Mouse (Mus musculus): ENCODE data around the gene Ccdc187. TPM values are rescaled to one million over a fixed set of nuclear protein-coding genes. Genes with fewer than 3 reads are reported as not detected.

The Ccdc187 gene
- total and polyA plus RNA-seq, 3 experiments: not detected

DNA sequence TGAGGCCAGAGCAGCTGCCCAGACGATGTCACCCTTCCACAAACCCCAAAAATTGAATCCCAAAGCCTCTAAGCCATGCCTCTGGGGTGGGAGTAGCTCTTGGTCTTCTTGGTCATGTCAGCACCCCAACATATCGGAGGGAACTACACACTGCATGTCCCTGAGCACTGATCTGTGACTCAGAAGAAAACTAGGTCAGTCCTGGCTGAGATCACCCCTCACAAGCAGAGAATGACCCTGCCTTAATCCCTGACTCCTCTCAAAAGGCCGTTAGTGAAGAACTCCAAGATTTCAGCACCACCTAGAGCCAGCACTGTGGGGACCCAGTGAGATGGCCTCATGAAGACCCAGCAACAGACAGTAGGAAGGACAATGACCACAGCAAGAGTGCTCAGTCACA is 26.1 kb downstream of the Ccdc187 start:
- no peak for TF ChIP-seq CTCF (conservative IDR thresholded peaks at IDR 0.05 in 1 of 2, IDR thresholded peaks at IDR 0.05 in 1 of 2; ENCODE audit: low read depth in 2 of 2, low read length in 2 of 2)
- no peak for TF ChIP-seq TBP (conservative IDR thresholded peaks at IDR 0.05; ENCODE audit: low read depth, low read length)
- TF ChIP-seq IRF4 (IDR thresholded peaks at IDR 0.05; ENCODE audit: low read depth, low read length): no peak
- no peak for TF ChIP-seq JUN (IDR thresholded peaks at IDR 0.05; ENCODE audit: insufficient read depth, low read depth, low read length)
- no peak for TF ChIP-seq MEF2A (IDR thresholded peaks at IDR 0.05; ENCODE audit: borderline replicate concordance, low read depth, low read length)
- no peak for TF ChIP-seq CHD1 (IDR thresholded peaks at IDR 0.05; ENCODE audit: low read depth, low read length)
- TF ChIP-seq ZC3H11A (IDR thresholded peaks at IDR 0.05; ENCODE audit: low read depth, low read length): no peak
- no peak for TF ChIP-seq ELF1 (IDR thresholded peaks at IDR 0.05; ENCODE audit: low read depth, low read length)
- no peak for TF ChIP-seq MAZ (IDR thresholded peaks at IDR 0.05; ENCODE audit: low read depth, low read length)
- no peak for TF ChIP-seq EP300 (IDR thresholded peaks at IDR 0.05; ENCODE audit: low read length)
- Histone ChIP-seq H3K4me2 (ENCODE audit: insufficient read depth, low read depth, poor library complexity, severe bottlenecking) (no peak overlapping the region), H3K4me1 (ENCODE audit: control insufficient read depth in 1 of 2, insufficient read depth in 2 of 2) (no peaks in the 10 kb centered on the region), H3K4me3 (replicated peaks in 1 of 3; ENCODE audit: low read depth in 2 of 3, low read length in 2 of 3, poor library complexity in 1 of 3) (no peak overlapping the region), H3K79me2 (replicated peaks; ENCODE audit: control insufficient read depth, extremely low read depth, insufficient read depth, poor library complexity, severe bottlenecking) (no peaks in the 10 kb centered on the region), H3K36me3 (replicated peaks in 1 of 2; ENCODE audit: control insufficient read depth in 1 of 2, insufficient read depth in 1 of 2, low read length in 1 of 2) (no peaks in the 10 kb centered on the region), H3K9me3 (replicated peaks; ENCODE audit: low read length) (no peaks in the 10 kb centered on the region), H3K27me3 (replicated peaks) (peaks cover 89% of the 10 kb centered on the region), H3K9ac (ENCODE audit: insufficient read depth, low read depth) (no peak overlapping the region), H3K27ac (ENCODE audit: insufficient read depth, low read depth) (no peak overlapping the region)
- in situ Hi-C loops (cut with MboI; ENCODE audit: low pct_ligation_motif_present, low pct_unique_long_range_greater_than_20kb, low sequenced_read_pairs) (no loop called here), dilution Hi-C loops (cut with MboI; ENCODE audit: extremely low pct_ligation_motif_present, extremely low pct_unique_long_range_greater_than_20kb, low sequenced_read_pairs) (no loop called here)
- no peak for DNase-seq (ENCODE audit: extremely low read depth)

GRCm38 (mm10) chr2:26266066-26266742 is 28.2 kb downstream of the Ccdc187 start:
- no peaks in the 10 kb centered on the region for H3K36me3 ChIP-seq (replicated peaks in 1 of 2; ENCODE audit: control insufficient read depth in 1 of 2, insufficient read depth in 1 of 2, low read length in 1 of 2)

More at GRCm38 (mm10) chr2:26266066-26266742, 28.2 kb downstream of the Ccdc187 start:
- in situ Hi-C loops (cut with MboI; ENCODE audit: low pct_ligation_motif_present, low pct_unique_long_range_greater_than_20kb, low sequenced_read_pairs): no loop called here
- DNase-seq (ENCODE audit: extremely low read depth): no peak
- TF ChIP-seq RAD21 (IDR thresholded peaks at IDR 0.05; ENCODE audit: low read depth, low read length): no peak
- no peak for TF ChIP-seq CTCF (conservative IDR thresholded peaks at IDR 0.05 in 1 of 2, IDR thresholded peaks at IDR 0.05 in 1 of 2; ENCODE audit: low read depth in 2 of 2, low read length in 2 of 2)
- no peak for TF ChIP-seq MAZ (IDR thresholded peaks at IDR 0.05; ENCODE audit: low read depth, low read length)
- TF ChIP-seq MYC (IDR thresholded peaks at IDR 0.05; ENCODE audit: low read depth, low read length): no peak
- no peak for TF ChIP-seq NELFE (IDR thresholded peaks at IDR 0.05; ENCODE audit: low read depth, low read length)
- TF ChIP-seq JUN (IDR thresholded peaks at IDR 0.05; ENCODE audit: insufficient read depth, low read depth, low read length): no peak
- no peak for TF ChIP-seq ELF1 (IDR thresholded peaks at IDR 0.05; ENCODE audit: low read depth, low read length)
- TF ChIP-seq GABPA (IDR thresholded peaks at IDR 0.05; ENCODE audit: insufficient replicate concordance, low read depth, low read length): no peak
- no peak for TF ChIP-seq MXI1 (IDR thresholded peaks at IDR 0.05; ENCODE audit: low read depth, low read length)
- no peak for TF ChIP-seq ZC3H11A (IDR thresholded peaks at IDR 0.05; ENCODE audit: low read depth, low read length)
- no peak for TF ChIP-seq MEF2A (IDR thresholded peaks at IDR 0.05; ENCODE audit: borderline replicate concordance, low read depth, low read length)
- TF ChIP-seq ZMIZ1 (IDR thresholded peaks at IDR 0.05; ENCODE audit: low read depth, low read length): no peak
- no peak for TF ChIP-seq TBP (conservative IDR thresholded peaks at IDR 0.05; ENCODE audit: low read depth, low read length)
- TF ChIP-seq ZNF384 (IDR thresholded peaks at IDR 0.05; ENCODE audit: low read depth, low read length): no peak
- H3K27ac ChIP-seq (ENCODE audit: insufficient read depth, low read depth): no peak overlapping the region
- dilution Hi-C loops (cut with MboI; ENCODE audit: extremely low pct_ligation_motif_present, extremely low pct_unique_long_range_greater_than_20kb, low sequenced_read_pairs): no loop called here
- H3K4me1 ChIP-seq (ENCODE audit: control insufficient read depth in 1 of 2, insufficient read depth in 2 of 2): no peaks in the 10 kb centered on the region
- H3K4me3 ChIP-seq (replicated peaks in 1 of 3; ENCODE audit: low read depth in 2 of 3, low read length in 2 of 3, poor library complexity in 1 of 3): no peak overlapping the region
- no peaks in the 10 kb centered on the region for H3K79me2 ChIP-seq (replicated peaks; ENCODE audit: control insufficient read depth, extremely low read depth, insufficient read depth, poor library complexity, severe bottlenecking)
- H3K4me2 ChIP-seq (ENCODE audit: insufficient read depth, low read depth, poor library complexity, severe bottlenecking): no peak overlapping the region
- no peak overlapping the region for H3K9ac ChIP-seq (ENCODE audit: insufficient read depth, low read depth)
- no peaks in the 10 kb centered on the region for H3K9me3 ChIP-seq (replicated peaks; ENCODE audit: low read length)
- peaks cover 73% of the 10 kb centered on the region for H3K27me3 ChIP-seq (replicated peaks)

Data from CH12.LX (cell line).